Mouse (Mus musculus) ovary, adult 18-20 months (tissue): ENCODE data around the gene Rnf212b.
"Not testable (repeated sequence)": the region's sequence is repeated elsewhere in the genome, so short reads cannot be mapped to it uniquely, and the experiment has no call there.

Experiments
- DNase-seq: peaks from one replicate; pipeline ENCODE4 v3.0.0; 2022; ENCODE audit warnings: low spot score, mixed read lengths

The Rnf212b gene

GRCm38 (mm10) chr14:54813991-54814390 is at the start of gene Rnf212b:
Gene Rnf212b (plus strand): TSS chr14:54814141.
- DNase-seq = no peak

GRCm38 (mm10) chr14:54766937-54767336 is 47.0 kb upstream of the Rnf212b start:
- not testable (repeated sequence) for DNase-seq

- DNase-seq = no peak
These were observed 45.5 kb upstream of the Rnf212b start for GRCm38 (mm10) chr14:54768314-54769067.

GRCm38 (mm10) chr14:54769068-54769425 is 44.9 kb upstream of the Rnf212b start:
- DNase-seq = no peak

GRCm38 (mm10) chr14:54770373-54770772 is 43.6 kb upstream of the Rnf212b start:
- DNase-seq = no peak

GRCm38 (mm10) chr14:54772333-54772856 is 41.5 kb upstream of the Rnf212b start:
- no peak for DNase-seq

- no peak for DNase-seq
These were observed 38.4 kb upstream of the Rnf212b start for GRCm38 (mm10) chr14:54775534-54776041.

- DNase-seq = no peak
These were observed 37.2 kb upstream of the Rnf212b start for GRCm38 (mm10) chr14:54776768-54777167.

GRCm38 (mm10) chr14:54777893-54778292 is 36.0 kb upstream of the Rnf212b start:
- no peak for DNase-seq

GRCm38 (mm10) chr14:54780084-54780483 is 33.9 kb upstream of the Rnf212b start:
- DNase-seq = no peak

- DNase-seq = no peak
These were observed 32.9 kb upstream of the Rnf212b start for GRCm38 (mm10) chr14:54780836-54781609.

- peak; percentile 55 for DNase-seq
These were observed 32.2 kb upstream of the Rnf212b start, which contains the start of gene Slc7a8 for GRCm38 (mm10) chr14:54781610-54782365. Gene Slc7a8 (minus strand): TSS chr14:54781946.

GRCm38 (mm10) chr14:54782971-54783370 is 31.0 kb upstream of the Rnf212b start:
- DNase-seq = no peak

GRCm38 (mm10) chr14:54785898-54786297 is 28.0 kb upstream of the Rnf212b start:
- DNase-seq = no peak

GRCm38 (mm10) chr14:54786489-54786888 is 27.5 kb upstream of the Rnf212b start:
- no peak for DNase-seq

- no peak for DNase-seq
These were observed 26.7 kb upstream of the Rnf212b start for GRCm38 (mm10) chr14:54787226-54787625.

GRCm38 (mm10) chr14:54788231-54788630 is 25.7 kb upstream of the Rnf212b start:
- no peak for DNase-seq

GRCm38 (mm10) chr14:54792166-54792565 is 21.8 kb upstream of the Rnf212b start:
- DNase-seq = no peak

GRCm38 (mm10) chr14:54793351-54793750 is 20.6 kb upstream of the Rnf212b start:
- no peak for DNase-seq

GRCm38 (mm10) chr14:54793894-54794830 is 19.8 kb upstream of the Rnf212b start:
- DNase-seq = no peak

GRCm38 (mm10) chr14:54795901-54796300 is 18.0 kb upstream of the Rnf212b start:
- DNase-seq = no peak
